Mouse (Mus musculus): Measurements from ENCODE around the gene Dnph1. TPM values are rescaled to one million over a fixed set of nuclear protein-coding genes. Genes with fewer than 3 reads are reported as not detected.

Dnph1 gene
- polyA plus RNA-seq (2015; fragmentation: Nextera tagmentation; extraction: Ambion mirVana): 33.4 and 37.2 TPM in 2 replicates

DNA sequence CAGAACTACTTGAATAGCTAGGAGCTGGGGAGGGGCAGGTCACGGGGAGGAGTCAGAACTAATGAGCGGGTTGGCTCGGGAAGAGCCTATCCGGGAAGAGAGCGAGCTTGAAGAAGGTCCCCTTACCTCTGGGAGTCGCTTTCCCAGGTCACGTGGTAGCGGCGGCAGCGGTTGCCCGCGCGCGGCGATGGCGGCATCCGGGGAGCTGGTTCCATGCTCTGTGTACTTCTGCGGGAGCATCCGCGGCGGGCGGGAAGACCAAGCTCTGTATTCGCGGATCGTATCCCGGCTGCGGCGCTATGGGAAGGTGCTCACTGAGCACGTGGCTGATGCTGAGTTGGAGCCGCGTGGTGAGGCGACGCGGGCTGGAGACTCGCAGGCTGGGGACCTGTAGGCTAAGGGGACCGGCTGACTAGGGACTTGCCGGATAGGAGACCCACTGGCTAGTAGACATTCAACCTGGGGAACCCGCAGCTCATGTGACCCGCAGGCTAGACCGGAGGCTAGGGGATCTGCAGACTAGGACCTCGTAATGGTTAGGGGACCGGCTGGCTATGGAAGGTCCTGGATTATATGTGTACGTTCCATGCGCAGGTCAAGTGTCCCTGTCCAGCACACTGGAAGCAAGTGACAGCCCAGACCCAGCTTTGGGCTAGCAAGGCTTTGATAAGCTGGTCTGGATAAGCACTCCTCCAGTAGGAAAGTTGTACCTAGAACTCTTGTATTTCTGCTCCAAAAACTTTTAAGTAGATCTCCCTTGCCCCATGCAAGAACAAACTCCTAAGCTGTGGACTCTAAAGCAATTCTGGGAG is at the start of gene Dnph1:
Gene Dnph1, plus strand, starts transcription at position 89 of the 812 bp plus-strand sequence.
- ATAC-seq (ENCODE audit: low read depth): peak; percentile 98
- under 1% methylated on average over 44 of the region's 44 CpGs for WGBS
- Histone ChIP-seq H3K9me3 (ENCODE audit: control insufficient read depth, low read length) (no peaks in the 10 kb centered on the region), H3K4me3 (ENCODE audit: low read length) (peak within 1 kb of the TSS; percentile 52), H3K36me3 (ENCODE audit: control insufficient read depth, insufficient read depth, low read length) (no peaks in the 10 kb centered on the region; the same call in 1 of the 2 replicates), H3K27me3 (ENCODE audit: control insufficient read depth, insufficient read depth, low read depth, low read length) (peaks cover 3% of the 10 kb centered on the region; the same call in 1 of the 2 replicates), H3K27ac (ENCODE audit: low read length) (no peak within 1 kb of the TSS), H3K4me1 (replicated peaks; ENCODE audit: control insufficient read depth, insufficient read depth, low read length) (peaks cover 2% of the 10 kb centered on the region; the same call in 1 of the 2 replicates), H3K9ac (ENCODE audit: low read length) (peak within 1 kb of the TSS; percentile 79), H3K4me2 (ENCODE audit: low read depth, low read length) (peak within 1 kb of the TSS; percentile 98)

DNA sequence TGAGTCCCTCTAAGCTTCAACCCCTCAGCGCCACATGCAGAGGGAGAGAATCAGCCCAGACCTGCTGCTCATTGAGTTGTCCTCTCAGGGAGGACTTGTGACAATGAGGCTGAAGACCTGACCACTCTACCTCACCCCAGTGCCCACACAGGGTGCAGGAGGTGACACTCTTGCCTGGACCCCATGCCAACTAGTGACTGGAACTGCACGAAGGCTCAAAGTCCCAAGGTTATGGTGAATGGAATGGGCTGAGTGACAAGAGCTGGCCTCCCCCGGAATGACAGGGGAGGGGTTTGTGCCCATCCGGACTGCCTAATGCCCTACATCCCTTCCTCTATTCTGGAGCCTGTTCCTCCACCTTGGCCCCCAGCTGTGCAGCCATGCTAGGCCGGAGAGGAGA is 43.8 kb upstream of the Dnph1 start:
- H3K27me3 ChIP-seq (ENCODE audit: control insufficient read depth, insufficient read depth, low read depth, low read length): peaks cover 40% of the 10 kb centered on the region
- WGBS: 35% methylated on average over 5 of the region's 5 CpGs

DNA sequence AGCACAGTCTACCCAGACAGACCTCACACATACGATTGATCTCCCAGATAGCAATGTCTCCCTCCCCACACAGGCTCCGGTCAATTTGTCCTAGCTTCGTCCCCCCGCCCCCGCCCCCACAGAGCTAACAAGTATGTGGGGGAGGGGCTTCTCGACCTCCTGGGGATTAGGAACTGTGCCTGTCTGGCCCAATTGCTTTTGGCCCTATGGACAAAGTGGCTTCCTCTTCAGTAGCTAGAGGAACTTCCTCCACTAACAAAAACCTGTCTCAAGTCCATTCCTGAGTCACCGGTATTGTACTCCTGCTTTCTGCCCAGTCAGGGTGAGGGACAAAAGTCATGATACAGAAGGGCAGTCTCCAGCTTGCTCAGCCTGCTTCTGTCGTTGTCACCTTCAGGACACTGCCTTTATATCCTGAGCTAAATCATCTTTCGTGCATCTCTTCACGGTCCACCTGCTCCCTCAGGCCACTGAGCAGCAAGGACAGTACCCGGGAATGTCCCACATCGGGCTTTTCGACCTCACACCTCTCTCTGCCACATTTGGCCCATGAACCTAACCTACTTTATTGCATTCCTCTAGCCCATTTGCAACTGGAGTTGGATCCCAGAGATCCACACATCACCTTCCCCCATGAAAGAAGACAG is 43.1 kb upstream of the Dnph1 start:
- peaks cover 18% of the 10 kb centered on the region for H3K4me1 ChIP-seq (replicated peaks; ENCODE audit: control insufficient read depth, insufficient read depth, low read length)
- no peak overlapping the region for H3K4me2 ChIP-seq (ENCODE audit: low read depth, low read length)
- WGBS: 10% methylated on average over 13 of the region's 13 CpGs
- no peaks in the 10 kb centered on the region for H3K36me3 ChIP-seq (ENCODE audit: control insufficient read depth, insufficient read depth, low read length)
- H3K9ac ChIP-seq (ENCODE audit: low read length): no peak overlapping the region
- no peak overlapping the region for H3K27ac ChIP-seq (ENCODE audit: low read length)
- H3K9me3 ChIP-seq (ENCODE audit: control insufficient read depth, low read length): no peaks in the 10 kb centered on the region
- no peak for ATAC-seq (ENCODE audit: low read depth)
- peaks cover 40% of the 10 kb centered on the region for H3K27me3 ChIP-seq (ENCODE audit: control insufficient read depth, insufficient read depth, low read depth, low read length)
- H3K4me3 ChIP-seq (ENCODE audit: low read length): no peak overlapping the region

More for the DNA sequence above, 43.8 kb upstream of the Dnph1 start:
- ATAC-seq (ENCODE audit: low read depth): no peak
- no peaks in the 10 kb centered on the region for H3K9me3 ChIP-seq (ENCODE audit: control insufficient read depth, low read length)
- no peak overlapping the region for H3K9ac ChIP-seq (ENCODE audit: low read length)
- no peak overlapping the region for H3K4me3 ChIP-seq (ENCODE audit: low read length)
- H3K27ac ChIP-seq (ENCODE audit: low read length): no peak overlapping the region
- peaks cover 18% of the 10 kb centered on the region for H3K4me1 ChIP-seq (replicated peaks; ENCODE audit: control insufficient read depth, insufficient read depth, low read length)
- H3K4me2 ChIP-seq (ENCODE audit: low read depth, low read length): no peak overlapping the region
- no peaks in the 10 kb centered on the region for H3K36me3 ChIP-seq (ENCODE audit: control insufficient read depth, insufficient read depth, low read length)

DNA sequence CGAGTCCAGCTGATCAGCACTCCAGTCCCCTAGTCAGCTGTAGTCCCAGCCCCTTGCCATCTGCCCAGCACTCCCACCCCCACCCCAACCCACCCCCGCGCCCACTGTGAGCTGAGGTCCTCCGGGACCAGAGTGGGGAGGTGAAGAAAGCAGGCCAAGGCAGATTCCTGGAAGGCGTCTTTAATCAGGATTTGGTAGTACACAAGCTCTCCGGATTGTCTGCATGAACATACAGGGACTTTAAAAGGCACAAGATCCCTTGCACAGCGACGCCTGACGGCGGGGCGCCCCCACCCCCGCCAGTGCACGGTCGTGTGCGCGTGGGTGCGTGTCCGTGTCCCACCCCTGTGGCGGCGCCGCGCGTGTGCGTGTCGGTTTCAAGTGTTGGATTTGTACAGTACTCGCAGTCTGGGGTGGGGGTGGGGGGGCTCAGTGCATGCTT is 42.5 kb upstream of the Dnph1 start:
- Histone ChIP-seq H3K4me2 (ENCODE audit: low read depth, low read length) (peak overlapping the region; percentile 76), H3K27me3 (ENCODE audit: control insufficient read depth, insufficient read depth, low read depth, low read length) (peaks cover 45% of the 10 kb centered on the region), H3K4me1 (replicated peaks; ENCODE audit: control insufficient read depth, insufficient read depth, low read length) (peaks cover 18% of the 10 kb centered on the region), H3K9me3 (ENCODE audit: control insufficient read depth, low read length) (no peaks in the 10 kb centered on the region), H3K27ac (ENCODE audit: low read length) (no peak overlapping the region), H3K36me3 (ENCODE audit: control insufficient read depth, insufficient read depth, low read length) (no peaks in the 10 kb centered on the region), H3K4me3 (ENCODE audit: low read length) (peak overlapping the region; percentile 49), H3K9ac (ENCODE audit: low read length) (peak overlapping the region; percentile 5; the same call in 1 of the 2 replicates)
- ATAC-seq (ENCODE audit: low read depth): no peak
- under 1% methylated on average over 26 of the region's 26 CpGs for WGBS

DNA sequence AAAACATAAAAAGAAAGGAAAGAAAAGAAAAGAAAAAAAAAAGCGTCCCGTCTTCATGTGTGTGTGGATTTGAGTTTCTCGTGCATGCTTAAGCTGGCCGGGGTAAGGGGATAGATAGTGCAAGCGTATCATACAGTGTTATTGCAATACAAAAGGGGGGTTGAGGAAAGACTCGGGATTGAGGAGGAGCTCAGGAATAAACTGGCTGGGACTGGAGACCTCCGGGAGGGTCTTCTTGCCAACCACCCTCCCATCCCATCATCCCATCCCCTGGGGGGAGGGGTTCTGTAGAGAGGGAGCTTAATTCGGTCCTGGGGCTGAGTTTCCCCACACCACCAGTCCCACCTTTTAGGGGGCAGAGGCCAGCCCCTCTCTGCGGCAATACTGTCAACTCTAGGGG is 42.0 kb upstream of the Dnph1 start:
- Histone ChIP-seq H3K27me3 (ENCODE audit: control insufficient read depth, insufficient read depth, low read depth, low read length) (peaks cover 50% of the 10 kb centered on the region), H3K4me3 (ENCODE audit: low read length) (peak overlapping the region; percentile 49), H3K4me2 (ENCODE audit: low read depth, low read length) (peak overlapping the region; percentile 76), H3K4me1 (replicated peaks; ENCODE audit: control insufficient read depth, insufficient read depth, low read length) (peaks cover 18% of the 10 kb centered on the region), H3K27ac (ENCODE audit: low read length) (no peak overlapping the region), H3K36me3 (ENCODE audit: control insufficient read depth, insufficient read depth, low read length) (no peaks in the 10 kb centered on the region), H3K9ac (ENCODE audit: low read length) (no peak overlapping the region), H3K9me3 (ENCODE audit: control insufficient read depth, low read length) (no peaks in the 10 kb centered on the region)
- 2% methylated on average over 9 of the region's 9 CpGs for WGBS
- ATAC-seq (ENCODE audit: low read depth): no peak

DNA sequence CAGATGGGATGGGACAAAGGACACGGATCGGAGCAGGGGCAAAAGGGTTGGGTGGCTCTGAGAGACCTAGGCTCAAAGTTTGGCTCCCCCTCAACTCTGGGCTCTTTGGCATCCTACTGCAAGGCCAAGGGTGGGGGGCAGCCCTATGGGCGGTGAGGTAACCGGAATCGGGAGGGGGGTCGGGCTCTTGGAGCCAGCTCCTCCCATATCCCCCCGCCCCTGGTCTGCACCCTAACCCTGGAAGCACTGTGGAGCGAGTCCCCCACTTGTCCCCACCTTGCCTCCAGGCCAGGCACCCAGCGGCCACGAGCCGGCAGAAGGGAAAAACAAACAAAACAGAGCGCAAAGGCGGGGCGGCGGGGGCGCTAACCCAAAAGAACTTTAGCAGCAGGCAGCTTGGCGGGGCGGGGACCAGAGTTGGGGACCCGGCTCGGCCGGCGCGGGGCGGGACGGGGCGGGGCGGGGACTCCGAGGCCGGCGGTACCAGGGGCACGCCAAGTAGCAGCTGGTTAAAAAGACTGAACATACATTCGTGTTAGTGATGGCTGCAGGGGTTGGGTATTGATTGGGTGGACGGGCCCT is 41.3 kb upstream of the Dnph1 start:
- H3K27me3 ChIP-seq (ENCODE audit: control insufficient read depth, insufficient read depth, low read depth, low read length): peaks cover 57% of the 10 kb centered on the region

DNA sequence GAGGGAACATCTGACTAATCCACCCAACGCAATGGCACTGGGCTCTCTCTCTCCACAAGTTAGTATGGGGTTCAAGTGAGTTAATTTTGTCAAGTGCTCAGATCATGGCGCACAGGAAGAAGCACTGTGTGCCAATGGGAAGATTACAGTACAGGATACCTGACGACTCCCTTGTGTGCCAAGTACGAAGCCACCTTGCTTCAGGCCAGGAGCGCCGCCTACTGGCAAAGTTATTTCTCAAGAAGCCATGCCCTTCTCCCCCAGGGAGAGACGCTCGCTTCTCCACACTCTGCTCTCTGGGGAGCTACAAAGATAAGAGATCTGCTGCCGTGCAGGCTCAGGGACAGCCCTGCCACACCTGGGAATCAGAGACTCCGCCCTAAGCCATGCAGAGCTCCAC is 38.7 kb upstream of the Dnph1 start:
- H3K4me3 ChIP-seq (ENCODE audit: low read length): no peak overlapping the region
- no peak for ATAC-seq (ENCODE audit: low read depth)
- no peak overlapping the region for H3K27ac ChIP-seq (ENCODE audit: low read length)
- H3K27me3 ChIP-seq (ENCODE audit: control insufficient read depth, insufficient read depth, low read depth, low read length): peaks cover 70% of the 10 kb centered on the region
- H3K9me3 ChIP-seq (ENCODE audit: control insufficient read depth, low read length): no peaks in the 10 kb centered on the region
- 10% methylated on average over 10 of the region's 10 CpGs for WGBS
- no peak overlapping the region for H3K9ac ChIP-seq (ENCODE audit: low read length)
- H3K4me2 ChIP-seq (ENCODE audit: low read depth, low read length): no peak overlapping the region
- H3K4me1 ChIP-seq (replicated peaks; ENCODE audit: control insufficient read depth, insufficient read depth, low read length): peaks cover 25% of the 10 kb centered on the region
- H3K36me3 ChIP-seq (ENCODE audit: control insufficient read depth, insufficient read depth, low read length): no peaks in the 10 kb centered on the region

More for the DNA sequence above, 41.3 kb upstream of the Dnph1 start:
- WGBS: 1% methylated on average over 31 of the region's 33 CpGs
- Histone ChIP-seq H3K4me1 (replicated peaks; ENCODE audit: control insufficient read depth, insufficient read depth, low read length) (peaks cover 18% of the 10 kb centered on the region), H3K4me3 (ENCODE audit: low read length) (peak overlapping the region; percentile 49), H3K9ac (ENCODE audit: low read length) (peak overlapping the region; percentile 44), H3K4me2 (ENCODE audit: low read depth, low read length) (peak overlapping the region; percentile 76), H3K27ac (ENCODE audit: low read length) (no peak overlapping the region), H3K9me3 (ENCODE audit: control insufficient read depth, low read length) (no peaks in the 10 kb centered on the region), H3K36me3 (ENCODE audit: control insufficient read depth, insufficient read depth, low read length) (no peaks in the 10 kb centered on the region)
- peak; percentile 68 for ATAC-seq (ENCODE audit: low read depth)

DNA sequence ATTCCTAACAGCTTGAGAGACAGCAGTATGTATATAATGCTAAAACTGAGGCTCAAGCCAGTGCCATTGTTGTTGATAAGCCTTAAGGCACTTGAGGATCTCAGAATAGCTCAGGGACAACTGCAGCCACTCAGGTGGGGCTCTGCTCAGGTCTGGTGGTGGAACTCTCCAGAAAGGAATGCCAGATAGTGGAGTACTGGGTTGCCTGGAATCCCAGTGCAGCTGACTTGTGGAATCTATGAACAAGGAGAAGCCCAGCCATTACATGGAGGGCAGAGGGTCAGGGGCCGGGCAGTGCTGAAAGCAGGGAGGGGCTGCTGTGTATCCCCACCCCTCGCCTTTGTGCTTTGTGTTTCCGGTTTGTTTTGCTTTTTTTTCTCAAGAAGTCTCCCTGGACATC is 38.1 kb upstream of the Dnph1 start:
- H3K4me1 ChIP-seq (replicated peaks; ENCODE audit: control insufficient read depth, insufficient read depth, low read length): peaks cover 25% of the 10 kb centered on the region
- no peak overlapping the region for H3K4me3 ChIP-seq (ENCODE audit: low read length)
- H3K36me3 ChIP-seq (ENCODE audit: control insufficient read depth, insufficient read depth, low read length): no peaks in the 10 kb centered on the region
- H3K9ac ChIP-seq (ENCODE audit: low read length): no peak overlapping the region
- no peak overlapping the region for H3K27ac ChIP-seq (ENCODE audit: low read length)
- H3K9me3 ChIP-seq (ENCODE audit: control insufficient read depth, low read length): no peaks in the 10 kb centered on the region
- ATAC-seq (ENCODE audit: low read depth): 0 out of 2 replicates have a peak, but pooled peaks have one; percentile 3
- peaks cover 65% of the 10 kb centered on the region for H3K27me3 ChIP-seq (ENCODE audit: control insufficient read depth, insufficient read depth, low read depth, low read length)
- WGBS: 15% methylated on average over 3 of the region's 3 CpGs
- H3K4me2 ChIP-seq (ENCODE audit: low read depth, low read length): no peak overlapping the region

DNA sequence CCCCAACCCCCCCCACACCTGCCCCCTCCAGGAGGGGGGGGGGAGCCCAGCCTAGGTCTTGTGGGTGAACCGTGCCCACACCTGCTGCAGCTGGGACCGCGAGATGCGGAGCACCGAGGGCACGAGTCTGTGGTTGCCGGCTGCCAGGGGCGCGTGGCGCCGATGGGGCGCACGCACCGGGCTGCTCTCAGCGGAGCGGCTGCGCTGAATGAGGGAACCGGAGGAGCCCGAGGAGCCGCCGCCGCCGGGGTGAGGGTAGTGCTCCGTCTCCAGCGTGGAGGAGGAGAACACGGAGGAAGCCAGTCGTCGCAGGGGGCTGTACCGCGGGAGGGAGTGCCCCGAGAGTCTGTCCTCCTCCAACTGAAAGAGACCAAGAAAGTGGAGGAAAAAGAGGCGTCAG is 35.8 kb upstream of the Dnph1 start:
- peak overlapping the region; percentile 44 for H3K4me3 ChIP-seq (ENCODE audit: low read length)
- peak overlapping the region; percentile 55 for H3K9ac ChIP-seq (ENCODE audit: low read length)
- H3K36me3 ChIP-seq (ENCODE audit: control insufficient read depth, insufficient read depth, low read length): no peaks in the 10 kb centered on the region
- H3K27ac ChIP-seq (ENCODE audit: low read length): no peak overlapping the region
- peaks cover 8% of the 10 kb centered on the region for H3K4me1 ChIP-seq (replicated peaks; ENCODE audit: control insufficient read depth, insufficient read depth, low read length)
- no peaks in the 10 kb centered on the region for H3K9me3 ChIP-seq (ENCODE audit: control insufficient read depth, low read length)
- peak overlapping the region; percentile 65 for H3K4me2 ChIP-seq (ENCODE audit: low read depth, low read length)
- H3K27me3 ChIP-seq (ENCODE audit: control insufficient read depth, insufficient read depth, low read depth, low read length): peaks cover 50% of the 10 kb centered on the region
- ATAC-seq (ENCODE audit: low read depth): no peak
- 0% methylated on average over 32 of the region's 32 CpGs for WGBS
